Mouse (Mus musculus): ENCODE measurements around the gene Arhgap8.

Gene Arhgap8

GRCm38 (mm10) chr15:84719791-84720190 lies at the start of gene Arhgap8:
Arhgap8 (plus strand) TSS chr15:84720052.
- DNase-seq (ENCODE audit: low spot score), result peak; percentile 69

DNA sequence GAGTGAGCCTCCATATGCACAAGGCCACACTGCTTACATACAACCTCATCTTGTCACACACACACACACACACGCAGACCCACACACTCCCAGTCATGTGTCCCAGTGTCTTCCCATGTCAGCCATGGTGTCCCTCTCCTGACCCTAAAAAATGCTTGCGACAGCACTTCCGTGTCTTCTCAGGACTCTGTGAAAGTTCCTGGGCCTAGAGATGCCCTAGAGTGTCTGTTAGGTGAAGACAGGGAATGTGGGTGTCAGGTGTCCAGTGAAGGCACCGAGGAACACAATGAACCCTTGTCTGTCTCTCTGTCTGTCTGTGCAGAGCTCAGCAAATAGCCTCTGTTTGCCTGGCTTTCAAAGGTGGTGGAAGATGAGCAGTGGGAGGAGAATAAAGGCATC lies 49.2 kb upstream of the Arhgap8 start:
- no peak for DNase-seq (ENCODE audit: low spot score)

- DNase-seq (ENCODE audit: low spot score), result peak; percentile 75
Measured at GRCm38 (mm10) chr15:84671401-84672307, 48.2 kb upstream of the Arhgap8 start.

DNA sequence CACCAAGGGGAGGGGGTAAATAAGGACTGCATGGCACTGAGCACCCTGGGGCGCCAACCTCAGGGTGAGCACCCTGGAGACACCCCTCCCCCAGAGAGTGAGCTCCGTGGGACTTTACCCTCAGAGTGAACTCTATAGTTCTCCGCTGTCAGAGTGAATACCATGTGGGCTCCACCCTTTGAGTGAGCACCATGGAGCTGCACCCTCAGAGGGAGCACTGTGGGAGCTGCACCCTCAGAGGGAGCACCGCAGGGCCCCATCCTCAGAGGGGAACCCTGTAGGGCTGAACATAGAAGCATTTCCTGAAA lies 47.6 kb upstream of the Arhgap8 start:
- no peak for DNase-seq (ENCODE audit: low spot score)

DNA sequence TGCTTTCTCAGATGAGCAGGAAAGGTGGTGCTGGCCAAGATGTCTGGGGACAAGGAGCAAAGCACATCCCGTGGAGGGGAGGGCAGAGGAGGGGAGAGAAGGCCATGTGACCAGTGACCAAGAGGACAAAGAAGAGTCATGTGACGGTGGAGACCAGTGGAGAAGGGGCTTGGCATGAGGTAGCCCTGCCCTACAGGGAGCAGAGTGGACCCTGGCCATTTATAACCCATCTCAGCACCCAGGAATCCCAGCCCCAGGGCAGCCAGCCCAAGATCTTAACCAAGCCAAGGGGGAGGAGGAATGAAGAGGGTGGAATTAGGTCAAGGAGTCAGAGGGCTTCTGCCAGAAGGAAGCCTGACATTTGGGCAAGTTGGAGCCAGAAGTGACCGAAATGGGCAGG lies 47.2 kb upstream of the Arhgap8 start:
- DNase-seq (ENCODE audit: low spot score), result no peak

GRCm38 (mm10) chr15:84674329-84675067 lies 45.4 kb upstream of the Arhgap8 start:
- DNase-seq (ENCODE audit: low spot score), result no peak

DNA sequence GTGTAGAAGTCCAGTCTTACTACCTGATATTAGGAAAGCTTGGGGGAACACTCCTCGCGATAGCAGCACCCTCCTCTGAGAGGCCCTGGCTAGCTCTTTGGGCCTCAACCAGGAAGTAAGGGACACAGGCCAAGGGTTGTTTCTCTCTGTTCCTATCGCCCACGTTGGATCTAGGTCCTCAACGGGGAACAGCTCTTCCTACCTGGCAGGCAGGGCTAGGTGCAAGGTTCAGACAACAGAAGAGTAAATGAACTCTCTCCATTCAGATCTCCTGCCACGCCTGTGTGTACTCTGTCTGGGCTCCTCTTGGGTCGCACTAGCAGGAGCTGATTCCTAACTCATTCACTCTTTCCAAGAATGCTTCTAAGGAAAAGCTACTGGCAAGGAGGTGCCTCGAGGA lies 44.5 kb upstream of the Arhgap8 start:
- no peak for DNase-seq (ENCODE audit: low spot score)

DNA sequence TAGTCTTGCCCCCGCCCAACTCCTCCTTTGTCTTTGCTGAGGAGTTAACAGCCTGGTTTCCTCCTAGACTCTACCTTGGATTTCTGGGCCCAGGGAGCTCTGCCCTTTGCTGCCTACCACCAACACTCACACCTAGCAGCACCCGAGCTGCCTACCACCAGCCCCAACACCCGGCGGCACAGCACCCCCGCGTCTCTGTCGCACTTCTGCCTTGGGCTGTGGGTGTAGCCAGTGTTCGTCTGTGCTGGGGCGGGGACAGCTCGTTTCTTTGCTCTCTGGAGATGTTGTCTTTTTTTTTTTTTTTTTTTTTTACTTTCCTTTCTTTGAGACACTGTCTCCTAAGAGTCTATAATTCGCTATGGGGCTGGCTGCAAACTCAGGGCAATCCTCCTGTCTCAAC lies 41.9 kb upstream of the Arhgap8 start:
- DNase-seq (ENCODE audit: low spot score), result no peak

DNA sequence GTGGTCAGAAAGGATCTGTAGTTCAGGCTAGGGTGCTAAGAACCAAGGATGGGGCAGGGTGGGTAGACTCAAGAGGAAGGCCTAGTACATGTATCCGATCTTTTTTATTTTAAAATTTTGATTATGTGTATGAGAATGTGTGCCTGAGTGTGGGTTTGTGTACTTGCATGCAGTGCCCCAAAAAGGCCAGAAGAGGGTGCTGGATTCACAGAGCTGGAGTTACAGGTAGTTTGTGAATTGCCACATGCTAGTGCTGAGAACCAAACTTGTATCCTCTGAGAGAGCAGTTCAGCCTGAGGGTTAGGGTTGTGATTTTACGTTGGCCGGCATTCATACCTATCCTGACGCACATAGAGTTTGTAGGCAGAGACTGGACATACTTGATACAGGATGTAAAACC lies 40.8 kb upstream of the Arhgap8 start:
- peak; percentile 17 for DNase-seq (ENCODE audit: low spot score)

GRCm38 (mm10) chr15:84679794-84680193 lies 40.1 kb upstream of the Arhgap8 start:
- no peak for DNase-seq (ENCODE audit: low spot score)

GRCm38 (mm10) chr15:84680545-84681454 lies 39.1 kb upstream of the Arhgap8 start:
- DNase-seq (ENCODE audit: low spot score), result peak; percentile 83

DNA sequence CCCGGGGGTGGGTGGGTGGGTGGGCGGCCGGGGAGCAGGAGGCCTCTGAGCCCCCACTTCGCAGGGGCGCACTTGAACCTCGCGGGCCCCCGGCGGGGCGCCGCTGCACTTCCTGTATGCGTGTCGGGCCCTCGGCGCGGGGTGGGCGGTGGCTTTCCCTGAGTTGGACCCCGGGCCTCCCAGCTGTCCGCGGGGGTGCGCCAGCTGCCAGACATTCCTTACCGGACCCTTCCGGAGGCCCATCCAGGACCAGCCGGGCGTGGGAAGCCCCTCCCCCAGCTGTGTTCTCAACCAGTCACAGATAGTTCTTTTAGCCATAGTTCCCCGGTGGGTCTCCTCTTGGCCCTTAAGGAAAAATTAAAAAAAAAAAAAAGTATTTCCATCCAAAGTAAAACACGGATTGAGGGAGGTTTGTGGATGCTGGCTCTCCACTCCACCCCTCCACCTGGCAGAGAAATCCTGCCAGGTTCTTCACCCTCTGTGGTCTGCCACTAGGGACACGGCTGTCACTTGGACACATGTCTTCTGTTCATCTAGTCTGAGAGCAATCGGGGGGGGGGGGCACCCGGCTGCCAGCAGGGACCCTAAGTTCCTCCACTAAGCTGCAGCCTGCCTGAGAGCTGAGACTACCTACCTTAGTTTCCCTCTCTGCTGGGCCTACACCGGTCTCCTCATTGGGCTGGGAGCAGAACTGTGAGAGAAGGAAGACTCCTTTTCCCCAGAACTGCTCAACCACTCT lies 38.2 kb upstream of the Arhgap8 start:
- DNase-seq (ENCODE audit: low spot score), result peak; percentile 78

- DNase-seq (ENCODE audit: low spot score), result no peak
Measured at GRCm38 (mm10) chr15:84682206-84682605, 37.6 kb upstream of the Arhgap8 start.

DNA sequence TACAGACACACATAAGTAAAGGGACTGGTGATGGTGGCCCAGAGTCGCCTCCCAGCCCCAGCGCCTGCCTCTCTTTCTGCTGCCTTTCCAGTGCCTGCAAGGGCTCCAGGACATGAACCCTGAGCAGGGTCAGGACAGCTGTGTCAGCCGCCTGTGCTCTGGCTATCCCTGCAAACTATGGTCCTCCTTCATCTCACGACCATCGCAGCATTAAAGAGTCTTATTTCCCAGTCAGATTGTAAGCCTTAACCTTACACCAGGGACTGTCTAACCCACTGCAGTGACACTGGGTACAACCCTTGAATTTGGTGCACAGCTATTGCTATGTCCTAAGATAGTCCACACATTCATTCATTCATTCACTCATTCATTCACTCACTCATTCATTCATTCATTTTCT lies 37.0 kb upstream of the Arhgap8 start:
- no peak for DNase-seq (ENCODE audit: low spot score)

DNA sequence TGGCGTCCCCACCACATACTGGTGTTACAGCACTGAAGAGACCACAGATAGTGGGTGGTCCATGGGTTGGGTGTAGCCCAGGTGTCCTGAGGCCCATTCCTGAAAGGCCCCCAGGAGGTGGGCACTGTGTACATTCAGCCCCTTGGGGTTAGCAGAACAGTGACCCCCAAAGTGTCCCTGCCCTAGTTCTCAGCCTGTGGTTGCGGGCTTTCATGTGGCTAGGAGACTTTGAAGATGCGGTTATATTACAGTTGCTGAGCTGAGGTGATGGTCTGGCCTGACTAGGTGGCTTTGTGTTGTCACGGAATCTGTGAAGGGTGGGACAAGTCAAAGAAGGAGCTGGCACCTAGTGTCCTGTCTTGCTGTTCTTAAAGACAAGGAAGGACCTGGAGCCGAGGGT lies 35.3 kb upstream of the Arhgap8 start:
- no peak for DNase-seq (ENCODE audit: low spot score)

GRCm38 (mm10) chr15:84685417-84685816 lies 34.4 kb upstream of the Arhgap8 start:
- DNase-seq (ENCODE audit: low spot score), result no peak

- no peak for DNase-seq (ENCODE audit: low spot score)
Measured at GRCm38 (mm10) chr15:84687904-84688303, 31.9 kb upstream of the Arhgap8 start.

GRCm38 (mm10) chr15:84689356-84689755 lies 30.5 kb upstream of the Arhgap8 start:
- DNase-seq (ENCODE audit: low spot score), result no peak

DNA sequence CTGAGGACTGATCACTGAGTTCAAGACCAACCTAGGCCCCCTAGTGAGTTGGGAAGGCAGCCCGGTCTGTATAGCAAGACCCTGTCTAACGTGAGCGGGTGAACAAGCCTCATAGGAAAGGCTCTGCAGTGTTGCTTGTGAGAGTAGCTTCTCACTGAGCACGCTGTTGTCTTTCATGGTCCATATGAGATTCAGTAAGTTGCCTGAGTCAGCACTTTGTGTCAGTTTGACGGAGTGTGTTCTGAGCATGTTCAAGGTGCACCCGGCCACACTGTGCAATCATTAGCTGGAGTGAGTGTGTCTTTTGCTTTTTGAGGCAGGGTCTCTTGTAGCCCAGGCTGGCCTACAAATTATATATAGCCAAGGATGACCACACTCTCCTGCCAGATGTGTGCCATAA lies 28.3 kb upstream of the Arhgap8 start:
- DNase-seq (ENCODE audit: low spot score), result no peak

DNA sequence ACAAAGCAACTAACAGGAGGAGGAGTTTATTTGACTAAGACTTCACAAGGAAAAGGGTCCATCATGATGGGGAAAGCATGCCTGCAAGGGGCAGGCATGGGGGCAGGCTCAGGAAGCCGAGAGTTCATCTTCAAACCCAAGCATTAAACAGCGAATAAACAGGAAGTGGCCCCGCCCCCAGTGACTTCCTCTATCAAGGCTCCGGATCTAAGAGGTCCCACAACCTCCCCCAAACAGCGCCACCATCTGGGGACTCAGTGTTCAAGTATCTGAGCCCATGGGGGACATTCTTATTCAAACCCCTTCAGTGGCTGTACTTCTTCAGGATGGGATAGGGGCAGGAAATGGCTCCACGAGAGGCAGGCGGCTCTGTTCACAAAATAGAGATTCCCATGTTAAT lies 27.2 kb upstream of the Arhgap8 start:
- no peak for DNase-seq (ENCODE audit: low spot score)

DNA sequence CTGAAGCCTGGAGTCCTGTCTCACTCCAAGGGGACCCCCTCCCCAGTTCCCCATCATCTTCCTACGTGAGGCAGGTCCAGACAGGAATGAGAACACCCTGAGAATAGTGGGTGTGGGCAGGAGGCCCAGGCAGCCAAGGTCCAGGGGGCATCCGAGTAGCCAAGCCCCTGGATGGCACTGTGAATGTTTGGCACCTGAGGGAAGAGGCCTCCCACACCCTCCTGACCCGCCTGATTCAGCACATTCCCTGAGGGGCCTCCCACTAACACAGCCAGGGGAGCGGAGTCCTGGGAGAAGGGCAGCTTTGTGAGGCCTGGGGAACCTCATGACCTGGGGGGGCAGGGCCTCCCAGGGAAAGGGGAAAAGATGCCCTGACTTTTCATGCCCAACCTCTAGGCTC lies 23.8 kb upstream of the Arhgap8 start:
- no peak for DNase-seq (ENCODE audit: low spot score)

GRCm38 (mm10) chr15:84697611-84698011 lies 22.2 kb upstream of the Arhgap8 start:
- no peak for DNase-seq (ENCODE audit: low spot score)

Data from embryo, embryonic 10 days (tissue).